Mouse (Mus musculus): ENCODE measurements around the gene Ruvbl2. TPM values are rescaled to one million over a fixed set of nuclear protein-coding genes. Genes with fewer than 3 reads are reported as not detected.
"Not testable (repeated sequence)": the region's sequence is repeated elsewhere in the genome, so short reads cannot be mapped to it uniquely, and the experiment has no call there.

Gene Ruvbl2
- polyA plus RNA-seq, 1 experiment, result 41.4 TPM

DNA sequence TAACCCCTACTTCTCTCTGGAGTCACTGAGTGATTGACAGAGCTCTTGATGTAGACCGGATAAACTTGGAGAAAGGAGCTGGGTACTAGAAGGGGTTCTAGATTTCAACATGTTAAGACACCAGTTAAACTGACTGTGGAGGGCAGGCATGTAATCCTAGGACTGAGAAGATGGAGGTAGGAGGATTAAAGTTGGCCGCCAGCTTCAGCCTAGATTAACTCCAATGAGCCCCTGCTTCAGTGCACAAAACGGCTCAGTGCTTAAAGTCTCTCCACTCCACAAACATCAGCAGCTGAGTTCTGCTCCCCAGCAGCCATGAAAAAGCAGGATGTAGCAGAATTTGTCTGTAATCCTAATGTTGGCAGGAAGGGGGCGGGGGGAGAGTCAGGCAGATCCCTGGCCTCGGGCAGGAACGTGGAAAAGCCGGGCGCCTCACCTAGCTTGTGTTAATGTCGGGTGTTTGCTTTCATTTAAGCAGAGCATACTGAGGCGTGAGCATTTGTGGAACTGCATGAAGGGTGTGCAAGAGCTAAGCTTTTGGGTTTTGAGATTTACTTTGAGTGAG is 36.3 kb downstream of the Ruvbl2 start:
- no peak for DNase-seq (ENCODE audit: low spot score)

DNA sequence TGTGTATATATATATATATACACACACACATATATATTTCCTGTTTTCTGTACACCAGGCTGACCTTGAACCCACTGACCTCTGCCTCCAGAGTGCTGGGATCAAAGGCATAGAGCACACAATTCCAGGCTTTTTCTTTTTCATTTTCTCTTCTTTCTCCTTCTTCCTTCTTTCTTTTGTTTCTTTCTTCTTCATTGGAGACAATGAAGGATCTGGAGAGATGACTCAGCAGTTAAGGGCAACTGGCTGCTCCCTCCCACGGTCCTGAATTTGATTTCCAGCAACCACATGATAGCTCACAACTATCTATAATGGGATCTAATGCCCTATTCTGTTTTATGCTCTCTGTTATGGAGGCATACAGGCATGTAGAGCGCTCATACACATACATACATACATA is 41.1 kb downstream of the Ruvbl2 start:
- DNase-seq (ENCODE audit: low spot score), result no peak

DNA sequence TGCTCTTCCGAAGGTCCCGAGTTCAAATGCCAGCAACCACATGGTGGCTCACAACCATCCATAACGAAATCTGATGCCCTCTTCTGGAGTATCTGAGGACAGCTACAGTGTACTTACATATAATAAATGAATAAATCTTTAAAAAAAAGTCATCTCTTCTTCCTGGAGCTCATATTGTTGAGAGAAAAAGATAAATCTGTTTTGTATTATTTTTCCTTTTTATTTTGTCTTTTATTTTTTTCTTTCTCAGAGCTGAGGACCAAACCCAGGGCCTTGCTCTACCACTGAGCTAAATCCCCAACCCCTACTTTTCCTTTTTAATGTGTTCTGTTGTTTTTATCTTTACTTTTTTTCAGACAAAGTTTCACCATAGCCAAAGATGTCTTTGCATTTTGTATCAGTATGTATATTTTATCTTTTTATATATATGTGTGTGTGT is 41.5 kb downstream of the Ruvbl2 start:
- not testable (repeated sequence) for DNase-seq (ENCODE audit: low spot score)

DNA sequence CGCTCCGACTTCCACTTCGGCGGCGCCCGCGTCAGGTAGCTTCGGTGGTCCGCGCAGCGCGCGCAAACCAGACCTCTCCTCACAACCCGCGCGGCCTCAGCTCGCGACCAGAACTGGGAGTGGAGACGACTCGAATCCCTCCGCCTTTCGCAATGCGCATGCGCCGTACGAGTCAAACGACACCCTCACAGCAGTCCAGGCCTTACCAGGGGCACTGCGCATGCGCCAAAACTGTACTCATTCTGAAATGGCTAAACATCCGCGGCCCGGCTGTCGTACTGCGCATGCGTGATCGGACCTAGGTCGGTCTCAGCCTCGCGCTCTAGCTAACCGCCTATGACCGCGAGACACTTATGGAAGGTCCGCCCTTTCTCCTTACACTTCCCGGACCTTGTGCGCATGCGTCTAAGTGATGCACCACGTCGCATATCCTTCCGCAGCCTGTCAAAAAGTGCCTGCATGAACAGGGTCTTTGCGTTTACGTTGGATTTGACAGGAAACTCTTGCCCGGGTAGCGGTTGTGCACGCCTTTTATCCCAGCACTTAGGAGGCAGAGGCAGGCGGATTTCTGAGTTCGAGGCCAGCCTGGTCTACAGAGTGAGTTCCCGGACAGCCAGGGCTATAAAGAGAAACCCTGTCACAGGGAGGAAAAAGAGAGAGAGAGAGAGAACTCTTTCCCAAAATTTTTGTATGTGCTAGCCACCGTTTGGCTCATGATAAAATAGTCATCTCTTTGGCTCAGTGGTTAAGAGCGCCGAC is 42.1 kb downstream of the Ruvbl2 start, which contains the start of gene Snrnp70:
Gene Snrnp70 (minus strand): TSS at position 165 of the 759 bp plus-strand sequence.
- peak; percentile 100 for DNase-seq (ENCODE audit: low spot score)

DNA sequence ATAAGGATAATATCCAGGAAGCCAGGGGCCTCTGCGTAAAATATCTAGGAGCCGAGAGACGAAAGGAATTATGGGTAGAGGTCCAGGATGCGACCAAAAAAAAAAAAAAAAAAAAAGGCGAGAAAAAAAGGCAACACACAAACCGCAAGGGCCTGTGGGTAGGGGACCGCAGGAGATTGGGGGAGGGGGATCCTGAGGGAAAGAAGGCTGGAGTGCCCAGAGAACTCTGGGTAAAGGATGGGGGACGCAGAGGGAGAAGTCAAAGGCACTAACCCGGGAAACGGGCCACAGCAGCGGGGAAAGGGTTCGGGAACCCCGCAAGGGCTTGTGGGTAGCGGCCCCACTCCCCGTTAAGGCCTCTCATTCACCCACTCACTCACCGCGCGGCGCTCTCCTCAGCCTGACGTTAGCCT is 42.8 kb downstream of the Ruvbl2 start:
- DNase-seq (ENCODE audit: low spot score), result no peak

DNA sequence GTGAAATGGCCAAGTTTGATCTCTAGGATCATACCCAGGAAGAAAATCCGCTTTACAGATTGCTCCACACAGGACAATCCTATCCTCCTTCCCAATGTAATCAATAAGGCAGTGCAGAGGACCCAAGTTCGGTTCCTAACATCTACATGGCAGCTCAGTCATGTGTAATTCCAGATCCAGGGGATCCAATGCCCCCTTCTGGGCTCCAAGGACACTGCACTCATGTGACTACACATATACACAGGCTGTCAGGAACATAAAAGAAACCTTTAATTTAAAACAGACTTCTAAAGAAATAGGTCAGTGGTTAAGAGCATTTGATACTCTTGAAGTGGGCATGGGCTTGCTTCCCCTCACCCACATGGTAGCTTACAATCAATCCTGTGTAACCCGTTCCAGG is 51.8 kb downstream of the Ruvbl2 start:
- DNase-seq (ENCODE audit: low spot score), result no peak

DNA sequence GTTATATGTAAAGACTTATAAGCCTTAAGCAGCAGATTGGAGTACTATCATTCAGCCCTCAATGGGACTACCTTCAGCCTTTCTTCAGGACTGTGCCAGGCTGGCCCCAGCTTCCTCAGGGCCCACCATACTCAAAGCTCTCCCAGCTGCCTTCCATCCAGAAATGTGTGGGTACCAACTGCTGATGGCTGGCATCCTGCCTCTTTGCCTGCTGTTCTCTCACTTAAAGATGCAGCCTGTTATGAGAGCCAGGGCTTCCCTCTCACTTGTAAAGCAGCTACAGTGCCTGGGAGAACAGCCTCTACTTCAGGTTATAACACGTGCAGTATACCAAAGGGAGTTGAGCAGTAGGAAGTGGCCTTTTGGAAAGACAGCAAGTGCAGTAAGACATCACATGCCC is 61.8 kb downstream of the Ruvbl2 start:
- no peak for DNase-seq (ENCODE audit: low spot score)

DNA sequence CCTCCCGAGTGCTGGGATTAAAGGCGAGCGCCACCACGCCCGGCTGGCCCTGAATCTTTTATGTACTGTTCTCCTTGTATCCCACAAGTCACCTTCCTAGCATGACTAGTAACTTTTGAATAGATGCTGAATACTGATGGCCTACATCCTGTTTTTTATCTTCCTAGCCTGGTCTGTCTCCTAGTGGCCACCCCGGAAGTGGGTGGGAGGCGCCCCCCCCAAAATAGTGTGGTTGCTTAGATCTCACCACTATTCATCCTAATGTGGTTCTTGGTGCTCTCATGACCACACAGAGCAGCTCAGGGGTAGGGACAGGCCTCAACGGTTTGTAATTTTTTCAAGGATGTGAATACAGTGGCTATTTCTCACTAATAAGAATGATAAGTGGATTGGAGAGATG is 63.3 kb downstream of the Ruvbl2 start:
- DNase-seq (ENCODE audit: low spot score), result no peak

DNA sequence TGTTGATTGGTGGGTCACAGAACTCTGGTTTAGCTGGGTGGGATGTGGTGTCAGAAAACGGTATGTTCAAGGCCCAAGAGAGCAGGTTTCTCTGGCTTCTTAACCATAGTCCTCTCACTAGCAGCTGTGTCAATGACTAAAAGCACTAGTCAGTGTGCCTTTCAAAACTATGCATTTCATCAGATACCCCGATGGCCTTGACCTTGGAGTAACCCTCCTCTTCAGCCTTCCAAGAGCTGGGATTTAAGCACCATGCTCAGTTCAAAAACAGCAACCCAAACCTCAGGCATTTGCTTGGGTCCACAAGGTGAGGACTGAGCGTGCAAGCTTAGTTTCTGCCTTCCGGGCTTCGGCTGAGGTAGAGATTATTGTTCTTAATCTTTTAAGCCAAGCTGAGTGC is 65.5 kb downstream of the Ruvbl2 start:
- no peak for DNase-seq (ENCODE audit: low spot score)

Other genes starting within 250 kb of the Ruvbl2 start
- 0.12 and 0.15 TPM in 2 replicates for gene Ccdc155, start 233.2 kb downstream of the Ruvbl2 start, polyA plus RNA-seq (2012; rRNA removed)
- gene Dkkl1, start 225.9 kb downstream of the Ruvbl2 start, polyA plus RNA-seq (2012; rRNA removed), result 5.1 and 7.5 TPM in 2 replicates
- 29.1 and 29.2 TPM in 2 replicates for gene Tead2, start 222.3 kb downstream of the Ruvbl2 start, polyA plus RNA-seq (2012; rRNA removed)
- 12.3 and 15.1 TPM in 2 replicates for gene Cd37, start 199.0 kb downstream of the Ruvbl2 start, polyA plus RNA-seq (2012; rRNA removed)
- gene Slc6a16, start 197.0 kb downstream of the Ruvbl2 start, polyA plus RNA-seq (2012; rRNA removed), result not detected in 2 replicates
- gene Slc6a21, start 160.6 kb downstream of the Ruvbl2 start, polyA plus RNA-seq (2012; rRNA removed), result not detected in 2 replicates
- gene Trpm4, start 104.3 kb downstream of the Ruvbl2 start, polyA plus RNA-seq (2012; rRNA removed), result 33.6 and 39.8 TPM in 2 replicates
- 0.59 and 1.1 TPM in 2 replicates for gene Hrc, start 102.8 kb downstream of the Ruvbl2 start, polyA plus RNA-seq (2012; rRNA removed)
- gene Ppfia3, start 71.1 kb downstream of the Ruvbl2 start, polyA plus RNA-seq (2012; rRNA removed), result 1.4 and 1.9 TPM in 2 replicates
- 19.2 and 21.0 TPM in 2 replicates for gene Lin7b, start 67.5 kb downstream of the Ruvbl2 start, polyA plus RNA-seq (2012; rRNA removed)
- 364 and 412 TPM in 2 replicates for gene Snrnp70, start 42.4 kb downstream of the Ruvbl2 start, polyA plus RNA-seq (2012; rRNA removed)
- gene Kcna7, start 32.4 kb downstream of the Ruvbl2 start, polyA plus RNA-seq (2012; rRNA removed), result 0.03 and 0.07 TPM in 2 replicates
- gene Ntf5, start 24.4 kb downstream of the Ruvbl2 start, polyA plus RNA-seq (2012; rRNA removed), result 2.9 and 4.2 TPM in 2 replicates
- gene Lhb, start 17.3 kb downstream of the Ruvbl2 start, polyA plus RNA-seq (2012; rRNA removed), result 0.14 TPM in 1 of 2 replicates, not detected in the other
- gene Gys1, start 3.3 kb downstream of the Ruvbl2 start, polyA plus RNA-seq (2012; rRNA removed), result 39.3 TPM in 2 replicates
- gene Ftl1, start 21.8 kb upstream of the Ruvbl2 start, polyA plus RNA-seq (2012; rRNA removed), result 1,966 and 2,293 TPM in 2 replicates
- gene Bax, start 28.8 kb upstream of the Ruvbl2 start, polyA plus RNA-seq (2012; rRNA removed), result 78.4 and 113 TPM in 2 replicates
- gene Tulp2, start 43.8 kb upstream of the Ruvbl2 start, polyA plus RNA-seq (2012; rRNA removed), result 0.43 and 0.56 TPM in 2 replicates
- gene Gm45808, start 48.7 kb upstream of the Ruvbl2 start, polyA plus RNA-seq (2012; rRNA removed), result 0.29 and 0.31 TPM in 2 replicates
- 5.7 and 7.7 TPM in 2 replicates for gene Dhdh, start 50.7 kb upstream of the Ruvbl2 start, polyA plus RNA-seq (2012; rRNA removed)
- 225 and 264 TPM in 2 replicates for gene Nucb1, start 72.3 kb upstream of the Ruvbl2 start, polyA plus RNA-seq (2012; rRNA removed)
- gene Ppp1r15a, start 88.2 kb upstream of the Ruvbl2 start, polyA plus RNA-seq (2012; rRNA removed), result 27.8 and 30.5 TPM in 2 replicates
- 11.7 and 14.3 TPM in 2 replicates for gene Plekha4, start 88.2 kb upstream of the Ruvbl2 start, polyA plus RNA-seq (2012; rRNA removed)
- gene Hsd17b14, start 116.8 kb upstream of the Ruvbl2 start, polyA plus RNA-seq (2012; rRNA removed), result 23.3 and 24.5 TPM in 2 replicates
- gene Bcat2, start 132.1 kb upstream of the Ruvbl2 start, polyA plus RNA-seq (2012; rRNA removed), result 48.1 and 58.5 TPM in 2 replicates
- gene Fgf21, start 177.4 kb upstream of the Ruvbl2 start, polyA plus RNA-seq (2012; rRNA removed), result not detected in 2 replicates
- 0.04 TPM in 1 of 2 replicates, not detected in the other for gene Fut1, start 179.2 kb upstream of the Ruvbl2 start, polyA plus RNA-seq (2012; rRNA removed)
- 0.23 and 0.27 TPM in 2 replicates for gene Izumo1, start 183.7 kb upstream of the Ruvbl2 start, polyA plus RNA-seq (2012; rRNA removed)
- 7.3 and 11.8 TPM in 2 replicates for gene Rasip1, start 189.4 kb upstream of the Ruvbl2 start, polyA plus RNA-seq (2012; rRNA removed)
- 8.4 and 11.3 TPM in 2 replicates for gene Mamstr, start 201.9 kb upstream of the Ruvbl2 start, polyA plus RNA-seq (2012; rRNA removed)
- 1.8 and 3.3 TPM in 2 replicates for gene Fut2, start 228.3 kb upstream of the Ruvbl2 start, polyA plus RNA-seq (2012; rRNA removed)
- 0.06 and 0.08 TPM in 2 replicates for gene Ntn5, start 245.9 kb upstream of the Ruvbl2 start, polyA plus RNA-seq (2012; rRNA removed)